Mouse (Mus musculus) urinary bladder, adult 18-20 months (tissue): ENCODE results near the gene Ttll1.
"Not testable (repeated sequence)": the region's sequence is repeated elsewhere in the genome, so short reads cannot be mapped to it uniquely, and the experiment has no call there.

Experiments
- DNase-seq, 2 experiments: peaks; one replicate each; pipeline ENCODE4 v3.0.0; 2022; ENCODE audit warnings: low spot score in 2 of 2, mixed read lengths in 2 of 2

The Ttll1 gene

GRCm38 (mm10) chr15:83523638-83524332 is 13.1 kb upstream of the Ttll1 start:
- DNase-seq: no peak

DNA sequence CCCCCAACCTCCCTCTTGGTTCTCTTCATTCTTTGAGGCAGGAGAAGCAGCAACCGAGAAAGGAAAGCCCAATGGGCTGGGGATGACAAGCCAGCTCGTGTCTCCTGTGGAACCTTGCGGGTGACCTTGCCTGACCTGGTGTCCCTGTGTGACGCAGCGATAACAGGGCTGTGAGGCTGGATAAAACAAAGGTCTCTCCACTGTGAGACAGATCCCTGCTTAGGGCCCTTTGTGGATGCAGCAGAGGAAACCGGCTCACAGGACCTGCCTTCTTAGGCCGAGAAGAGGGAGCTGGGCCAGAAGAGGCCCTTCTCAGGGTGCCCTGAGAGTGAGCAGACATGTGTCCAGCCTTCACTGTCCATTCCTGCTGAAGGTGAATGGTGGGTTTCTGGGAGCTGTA is 12.5 kb upstream of the Ttll1 start:
- DNase-seq: no peak

DNA sequence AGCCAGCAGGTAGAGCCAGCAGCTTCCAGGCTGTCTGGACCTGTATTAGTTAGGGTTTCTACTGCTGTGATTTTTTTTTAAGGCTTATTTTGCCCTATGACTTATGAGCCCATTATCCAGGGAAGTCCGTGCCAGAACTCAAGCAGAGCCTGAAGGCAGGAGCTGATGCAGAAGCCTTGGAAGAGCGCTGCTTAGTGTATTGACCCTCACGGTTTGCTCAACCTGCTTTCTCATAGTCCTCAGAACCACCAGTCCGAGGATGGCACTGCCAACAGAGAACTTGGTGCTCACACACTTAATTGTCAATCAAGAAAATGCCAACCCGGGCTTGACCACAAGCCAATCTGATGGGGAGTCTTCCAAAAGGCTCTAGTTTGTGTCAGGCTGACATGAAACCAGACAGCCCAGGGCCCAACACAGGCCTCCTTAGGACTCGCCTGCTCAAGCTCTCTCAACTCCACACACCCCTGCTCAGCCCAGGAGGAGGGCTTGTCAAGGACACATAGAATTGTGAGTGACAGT is 10.2 kb upstream of the Ttll1 start:
- no peak for DNase-seq

DNA sequence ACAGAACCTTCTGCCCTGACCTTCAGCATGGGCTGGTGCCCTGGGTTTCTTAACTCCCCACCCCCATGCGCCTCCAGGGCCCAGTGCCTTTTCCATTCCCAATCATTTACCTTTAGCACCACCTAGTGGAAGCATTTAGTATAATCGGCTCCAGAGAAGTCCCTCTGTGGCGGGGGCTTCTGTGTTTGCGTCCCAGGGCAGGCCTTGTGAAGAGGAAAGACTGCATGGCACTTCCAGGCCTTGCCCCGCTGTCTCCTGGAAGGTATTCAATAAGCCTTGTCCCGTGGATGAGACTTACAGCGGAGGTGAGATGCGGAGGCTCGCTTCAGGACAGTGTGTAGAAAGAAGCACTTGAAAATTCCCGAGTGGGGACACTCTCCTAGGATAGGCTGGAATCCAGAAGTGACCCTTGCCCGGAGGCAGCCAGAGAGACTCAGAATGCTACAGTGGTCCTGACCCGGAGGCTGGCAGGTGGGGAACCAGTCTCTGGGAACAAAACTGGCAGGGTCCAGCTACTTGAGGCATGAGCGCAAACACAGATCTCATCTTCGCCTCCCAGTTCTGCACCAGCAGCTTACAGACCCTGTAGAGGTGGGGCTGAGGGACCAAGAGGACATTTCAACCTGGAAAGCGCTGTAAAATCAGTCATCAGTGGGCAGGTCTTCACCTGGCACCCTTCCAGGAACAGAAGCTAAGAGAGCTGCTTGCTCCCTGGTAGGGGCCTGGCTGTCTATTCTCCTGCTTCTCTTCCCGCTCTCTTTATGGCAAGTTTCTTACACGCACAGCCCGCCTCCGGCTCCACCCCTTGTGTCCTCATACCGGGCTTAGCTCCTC is 7.7 kb upstream of the Ttll1 start:
- peak in 1 of 2 experiments; percentile 41 for DNase-seq

DNA sequence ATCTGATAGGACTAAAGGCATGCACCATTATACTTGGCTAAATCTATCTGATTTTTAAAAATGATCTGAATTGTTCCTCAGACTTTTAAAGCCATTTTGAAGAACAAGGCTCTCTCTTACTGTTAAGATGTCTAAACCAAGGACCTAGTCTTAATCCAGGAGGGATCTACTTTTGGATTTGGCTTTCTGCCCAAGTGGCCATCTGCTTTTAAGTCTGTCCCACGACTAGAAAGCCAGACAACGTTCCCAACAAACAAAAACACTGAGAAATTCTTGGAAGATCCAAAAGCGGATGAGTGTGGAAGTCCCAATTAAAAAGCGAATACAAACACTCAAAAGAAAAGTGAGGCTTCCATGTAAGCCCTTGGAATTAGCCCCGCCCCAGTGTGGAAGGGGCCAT is 4.3 kb upstream of the Ttll1 start:
- DNase-seq: no peak

DNA sequence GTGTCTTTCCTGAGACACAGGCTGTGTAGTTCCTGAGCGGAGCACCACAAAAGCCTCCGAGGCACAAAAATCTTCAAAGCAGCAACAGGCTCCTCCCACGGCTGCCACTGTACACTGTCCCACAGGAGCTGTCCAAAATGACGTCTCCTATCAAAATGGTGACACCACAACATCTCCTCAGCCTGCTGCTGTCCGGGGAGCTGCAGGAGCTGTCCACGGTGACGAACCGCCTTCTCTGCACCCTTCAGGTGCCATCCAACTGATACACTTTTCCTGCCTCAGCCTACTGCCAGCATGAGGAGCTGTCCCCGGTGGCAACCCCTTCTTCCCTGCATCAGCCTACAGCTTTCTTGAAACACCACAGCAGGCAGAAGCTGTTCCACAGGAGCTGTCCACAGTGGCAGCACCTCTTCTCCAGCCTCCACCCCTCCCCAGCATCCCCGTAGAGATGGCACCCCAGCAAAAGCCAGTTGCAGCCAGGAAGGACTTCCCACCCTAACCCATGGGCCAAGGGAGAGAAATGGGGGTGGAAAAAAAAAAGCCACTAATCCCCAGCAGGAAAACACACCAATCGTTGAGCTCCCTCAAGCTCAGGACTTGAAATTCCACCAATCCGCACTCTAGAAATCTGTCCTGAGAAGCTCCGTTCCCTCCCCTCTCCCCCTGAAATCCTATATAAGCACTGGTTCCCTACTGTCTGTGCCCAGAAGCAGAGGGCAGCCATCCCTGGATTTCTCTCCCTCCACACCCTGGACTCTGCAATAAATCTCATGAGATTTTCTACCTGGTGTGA is 2.0 kb upstream of the Ttll1 start:
- DNase-seq: no peak

- DNase-seq: no peak
Observed at GRCm38 (mm10) chr15:83509950-83510804, 516 bp downstream of the Ttll1 start.

DNA sequence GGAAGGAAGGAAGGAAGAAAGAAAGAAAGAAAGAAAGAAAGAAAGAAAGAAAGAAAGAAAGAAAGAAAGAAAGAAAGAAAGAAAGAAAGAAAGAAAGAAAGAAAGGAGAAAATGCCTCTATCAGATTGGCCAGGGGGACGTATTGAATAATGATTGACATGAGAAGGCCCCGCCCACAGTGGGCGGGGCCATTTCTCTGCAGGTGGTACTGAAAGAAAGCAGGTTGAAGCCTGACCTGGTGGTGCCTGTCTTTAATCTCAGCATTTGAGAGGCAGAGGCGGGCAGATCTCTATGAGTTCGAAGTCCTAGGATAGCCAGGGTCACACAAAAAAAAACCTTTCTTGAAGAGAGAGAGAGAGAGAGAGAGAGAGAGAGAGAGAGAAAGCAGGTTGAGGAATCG is 9.2 kb downstream of the Ttll1 start:
- not testable (repeated sequence) for DNase-seq

- DNase-seq: no peak
Observed at GRCm38 (mm10) chr15:83500352-83500751, 10.3 kb downstream of the Ttll1 start.

DNA sequence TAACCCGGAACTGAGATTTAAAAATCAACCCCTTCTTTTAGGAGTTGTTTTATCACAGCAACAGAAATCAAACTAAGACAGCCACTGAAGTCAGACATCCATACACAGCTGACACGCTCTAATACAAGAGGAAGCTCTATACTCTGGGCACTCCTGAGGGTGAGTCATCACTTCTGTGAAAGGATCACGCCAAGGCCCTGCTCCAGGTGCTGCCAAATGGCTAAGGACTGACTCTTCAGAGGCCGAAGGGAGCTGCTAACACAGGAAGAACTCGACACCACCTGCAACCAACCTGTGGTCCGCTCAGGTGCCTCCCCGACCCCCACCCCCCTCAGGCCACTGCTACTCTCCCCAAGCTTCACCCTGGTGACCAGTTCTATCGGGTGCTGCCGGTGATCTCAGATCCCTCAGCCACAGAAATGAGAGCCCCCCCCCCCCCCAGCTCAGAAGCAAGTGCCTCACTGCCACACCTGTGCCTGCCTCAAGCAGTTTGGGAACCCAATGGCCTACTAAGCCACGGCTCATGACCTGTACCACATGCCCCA is 11.4 kb downstream of the Ttll1 start:
- no peak for DNase-seq

DNA sequence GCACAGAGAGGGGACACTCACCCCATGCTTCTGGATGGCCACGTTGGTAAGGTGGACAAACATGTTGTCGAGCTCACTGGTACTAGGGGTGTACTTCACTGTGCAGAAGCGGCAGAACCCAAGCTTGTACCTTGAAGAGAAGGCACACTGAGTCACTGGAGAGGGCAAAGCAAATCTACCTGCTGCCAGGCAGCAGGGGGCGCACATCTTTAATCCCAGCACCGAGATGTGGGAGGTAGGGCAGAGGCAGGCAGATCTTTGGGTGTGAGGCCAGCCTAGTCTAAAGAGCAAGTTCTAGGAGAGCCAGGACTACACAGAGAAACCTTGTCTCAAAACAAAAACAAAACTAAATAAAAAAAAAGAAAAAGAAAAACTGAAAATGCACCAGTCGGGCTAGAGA is 13.4 kb downstream of the Ttll1 start:
- no peak for DNase-seq

DNA sequence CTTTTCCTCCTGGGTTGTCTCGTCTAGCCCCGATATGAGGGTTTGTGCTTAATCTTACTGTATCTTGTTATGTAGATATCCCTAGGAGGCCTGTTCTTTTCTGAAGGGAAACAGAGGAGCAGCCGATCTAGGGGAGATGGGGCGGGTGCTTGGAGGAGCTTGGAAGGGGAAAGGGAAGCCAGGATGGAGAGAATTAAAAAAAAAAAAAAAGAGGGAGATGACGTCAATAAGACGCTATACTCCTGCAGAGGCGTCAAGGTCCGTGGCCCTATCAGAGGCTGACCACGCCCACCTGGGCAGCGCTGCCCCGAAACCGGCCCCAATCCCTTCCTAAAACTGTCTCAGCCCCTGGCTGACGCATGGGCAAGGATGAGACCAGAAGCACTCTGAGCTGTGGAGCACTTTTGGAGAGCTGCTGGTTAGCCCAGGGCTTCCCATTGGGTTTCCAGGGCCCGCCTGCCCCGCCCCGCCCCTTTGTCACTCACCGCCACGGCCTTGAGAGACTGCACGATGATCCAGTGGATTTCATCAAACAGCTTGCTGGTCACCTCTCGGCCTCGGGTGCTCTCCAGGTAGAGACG is 14.8 kb downstream of the Ttll1 start:
- no peak for DNase-seq

- no peak for DNase-seq
Observed at GRCm38 (mm10) chr15:83495195-83495594, 15.5 kb downstream of the Ttll1 start.

DNA sequence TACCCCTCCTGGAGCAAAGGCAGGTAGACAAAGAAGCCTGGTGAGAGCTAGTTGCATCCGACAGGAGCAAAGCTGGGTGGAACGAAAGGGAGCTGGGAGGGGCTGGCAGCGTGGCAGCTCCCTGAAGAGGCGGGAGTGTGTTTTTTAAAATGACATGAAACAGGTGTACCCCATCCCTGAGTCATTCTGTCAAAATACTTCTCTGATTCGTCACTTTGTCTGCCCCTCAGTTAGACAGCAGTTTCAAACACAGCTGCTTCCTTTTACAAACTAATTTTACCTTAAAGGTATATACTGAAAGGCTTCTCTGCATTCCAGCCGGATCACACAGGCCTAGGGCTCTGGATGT is 16.1 kb downstream of the Ttll1 start:
- DNase-seq: no peak

DNA sequence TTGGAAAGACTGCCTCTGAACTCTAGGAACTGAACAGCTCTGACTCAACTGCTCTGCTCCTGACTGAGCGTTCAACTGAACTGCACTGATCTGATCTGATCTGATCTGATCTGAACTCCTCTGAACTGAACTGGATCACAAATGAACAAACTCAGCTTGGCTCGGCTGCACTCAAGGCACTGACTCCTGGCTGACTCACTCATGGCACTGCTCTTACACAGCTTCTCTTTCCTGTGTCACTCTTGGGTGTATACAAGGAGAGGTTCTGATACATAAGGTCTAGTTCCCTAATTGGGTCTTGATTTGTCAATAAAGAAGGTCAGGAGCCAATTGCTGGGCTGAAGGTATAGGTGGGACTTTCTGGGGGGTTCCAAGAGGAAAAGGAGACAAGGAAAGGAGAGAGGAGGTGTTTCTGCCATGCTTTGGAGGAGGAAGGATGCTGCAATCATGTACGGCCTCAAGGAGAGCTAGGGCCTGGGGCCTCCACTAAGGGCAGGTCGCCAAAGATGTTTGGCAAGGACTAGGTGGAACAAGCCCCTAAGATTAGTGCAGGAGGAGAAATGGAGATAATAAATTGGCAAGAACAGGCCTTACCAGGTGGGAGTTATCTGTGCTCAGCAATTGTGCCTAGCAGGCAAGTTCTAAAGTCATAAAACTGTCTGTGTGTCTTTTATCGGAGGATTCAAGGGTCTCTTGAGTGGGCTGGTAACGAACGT is 16.7 kb downstream of the Ttll1 start:
- peak in 1 of 2 experiments; percentile 42 for DNase-seq

GRCm38 (mm10) chr15:83491891-83492290 is 18.8 kb downstream of the Ttll1 start:
- peak in 1 of 2 experiments; percentile 33 for DNase-seq

DNA sequence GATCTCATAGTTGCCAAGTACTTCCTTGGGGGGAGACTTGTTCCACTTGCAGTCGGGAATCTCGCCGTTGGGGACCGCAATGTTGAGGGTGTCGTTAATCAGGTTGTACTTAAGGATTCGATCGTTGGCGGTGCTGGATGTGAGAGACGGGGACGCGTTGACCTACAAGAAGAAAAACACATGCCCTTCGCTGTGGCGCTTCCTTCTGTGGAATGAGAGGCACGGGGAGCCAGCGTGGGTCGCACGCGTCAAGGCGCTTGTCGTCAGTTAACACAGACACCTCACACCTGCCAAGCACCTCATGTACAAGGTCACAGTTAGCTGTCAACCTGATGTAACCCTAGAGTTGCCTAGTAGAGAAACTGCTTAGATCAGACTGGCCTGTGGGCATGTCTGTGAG is 21.2 kb downstream of the Ttll1 start:
- DNase-seq: no peak

GRCm38 (mm10) chr15:83487477-83488115 is 23.1 kb downstream of the Ttll1 start:
- DNase-seq: no peak

DNA sequence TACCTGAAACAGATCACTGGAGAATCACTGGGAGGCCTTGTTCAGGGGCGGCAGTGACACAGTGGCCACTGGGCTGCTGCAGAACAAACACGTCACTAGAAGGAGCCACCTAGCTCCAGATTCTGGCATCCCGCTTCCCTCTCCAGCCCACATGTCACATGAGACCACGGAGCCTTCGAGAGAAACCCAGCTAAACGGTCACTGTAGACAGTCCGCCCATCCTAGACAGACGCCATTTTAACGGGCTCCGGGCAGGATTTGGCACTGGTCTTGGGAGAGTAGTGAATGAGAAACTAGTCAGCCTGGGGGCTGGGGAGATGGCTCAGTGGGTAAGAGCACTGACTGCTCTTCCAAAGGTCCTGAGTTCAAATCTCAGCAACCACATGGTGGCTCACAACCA is 26.4 kb downstream of the Ttll1 start:
- no peak for DNase-seq
